Mouse (Mus musculus) bone marrow, adult 2 months (tissue): ENCODE data around the gene Zfp618. TPM values are rescaled to one million over a fixed set of nuclear protein-coding genes. Genes with fewer than 3 reads are reported as not detected.

ENCODE experiments used
- H3K27ac ChIP-seq: fragments of 200-500 bp; 2 replicates; pipeline ENCODE4 v1.5.1; 2012; ENCODE audit warnings: low read depth, mild to moderate bottlenecking, control low read depth, inconsistent platforms, low read length; ENCODE audit not compliant: control insufficient read depth, poor library complexity, insufficient read depth
- H3K4me1 ChIP-seq: fragments of 200-500 bp; 2 replicates; pipeline ENCODE4 v1.6.1; 2011; ENCODE audit warnings: low read length; ENCODE audit not compliant: control insufficient read depth, insufficient read depth
- H3K4me3 ChIP-seq: fragments of 200-500 bp; replicated peaks from 2 replicates; pipeline ENCODE3; 2011; ENCODE audit warnings: mild to moderate bottlenecking, low read depth, low read length, control low read depth; ENCODE audit not compliant: control insufficient read depth
- CTCF ChIP-seq: fragments of 200-500 bp; IDR thresholded peaks from 2 replicates; pipeline ENCODE4 v1.5.1; 2011; ENCODE audit warnings: low read length, control low read depth; ENCODE audit not compliant: control insufficient read depth, insufficient read depth
- POLR2A ChIP-seq: fragments of 200-500 bp; IDR thresholded peaks from 2 replicates; pipeline ENCODE4 v1.6.1; 2011; ENCODE audit warnings: low read depth, mild to moderate bottlenecking, control low read depth, low read length, borderline replicate concordance; ENCODE audit not compliant: control insufficient read depth
- WGBS: fragments of 180-500 bp; shearing (Covaris S2); methylation state at CpG from one replicate; pipeline ENCODE4 v1.1.7; 2018; 5-methylcytosine and 5-hydroxymethylcytosine counted together
- polyA plus RNA-seq: library from polyadenylated mRNA; stranded (reverse); fragments of >200 nt; gene quantifications from 2 replicates; pipeline ENCODE4 v1.2.4, GENCODE M21; 2011; ENCODE audit warnings: low replicate concordance; ENCODE audit not compliant: missing spikeins, insufficient read depth, insufficient read length

Zfp618 gene
- polyA plus RNA-seq, 1 experiment, result 0.40 TPM

DNA sequence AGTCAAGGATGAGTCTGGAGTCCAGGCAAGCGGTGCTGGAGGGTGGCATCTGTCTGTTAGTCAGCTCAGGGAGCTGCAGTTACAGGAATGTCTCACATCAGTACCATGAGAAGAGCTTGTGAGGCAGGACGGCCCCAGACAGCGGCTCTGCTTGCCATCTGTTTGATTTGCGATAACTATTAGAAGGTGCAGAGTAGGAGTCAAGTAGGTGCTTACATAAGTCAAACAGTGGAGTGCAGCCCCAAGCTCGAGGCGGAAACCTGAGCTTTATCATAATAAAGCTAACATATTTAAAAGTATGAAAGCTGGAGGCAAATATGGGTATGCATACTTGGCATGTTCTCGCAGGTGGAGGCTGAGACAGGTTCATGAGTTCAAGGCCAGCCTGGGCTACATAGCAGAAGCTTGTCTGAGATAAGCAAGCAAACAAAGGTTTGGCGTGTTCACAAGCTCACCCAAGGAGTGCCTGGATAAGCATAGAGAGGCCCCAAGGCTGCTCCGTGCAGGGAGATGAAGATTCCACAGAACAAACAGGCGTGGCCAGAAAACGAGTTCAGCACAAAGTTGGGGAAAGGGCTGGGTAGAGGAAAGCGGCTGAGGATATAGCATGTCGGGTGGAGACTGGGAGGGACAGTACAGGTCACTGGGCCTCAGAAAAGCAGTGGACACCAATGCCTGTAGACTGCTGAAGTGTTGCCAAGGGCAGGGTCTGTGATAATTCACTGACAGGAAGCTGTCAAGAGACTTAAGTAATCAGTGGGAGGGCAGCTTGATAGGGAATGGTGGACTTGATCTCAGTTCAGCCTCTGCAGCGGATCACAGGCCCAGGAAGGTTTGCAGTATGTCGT lies 106.3 kb downstream of the Zfp618 start:
- Histone ChIP-seq H3K4me1 (no peaks in the 10 kb centered on the region), H3K4me3 (no peak overlapping the region), H3K27ac (no peak overlapping the region)
- TF ChIP-seq POLR2A (no peak), CTCF (no peak)
- 76% methylated on average over 15 of the region's 15 CpGs for WGBS

DNA sequence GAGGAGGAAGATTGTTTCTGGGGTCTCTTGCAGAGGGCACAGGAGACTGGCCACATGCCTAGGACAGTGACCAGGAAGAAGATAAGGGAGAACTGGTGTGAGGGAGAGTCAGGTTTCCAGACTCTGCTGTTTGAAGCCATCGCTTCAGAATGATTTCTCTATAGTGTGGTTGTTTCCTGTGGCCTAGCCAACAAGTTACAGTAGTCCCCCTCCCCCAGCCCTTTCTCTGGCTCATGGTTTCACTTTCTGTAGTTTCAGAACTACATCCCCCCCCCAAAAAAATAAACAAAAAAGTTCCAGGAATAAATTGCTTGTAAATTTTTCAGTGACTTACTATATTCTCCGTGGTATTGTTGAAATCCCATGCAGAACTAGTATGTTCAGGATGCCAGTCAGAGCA lies 107.8 kb downstream of the Zfp618 start:
- no peaks in the 10 kb centered on the region for H3K4me1 ChIP-seq
- WGBS, result 49% methylated on average over 2 of the region's 2 CpGs
- TF ChIP-seq POLR2A (no peak), CTCF (no peak)
- no peak overlapping the region for H3K27ac ChIP-seq
- no peak overlapping the region for H3K4me3 ChIP-seq

DNA sequence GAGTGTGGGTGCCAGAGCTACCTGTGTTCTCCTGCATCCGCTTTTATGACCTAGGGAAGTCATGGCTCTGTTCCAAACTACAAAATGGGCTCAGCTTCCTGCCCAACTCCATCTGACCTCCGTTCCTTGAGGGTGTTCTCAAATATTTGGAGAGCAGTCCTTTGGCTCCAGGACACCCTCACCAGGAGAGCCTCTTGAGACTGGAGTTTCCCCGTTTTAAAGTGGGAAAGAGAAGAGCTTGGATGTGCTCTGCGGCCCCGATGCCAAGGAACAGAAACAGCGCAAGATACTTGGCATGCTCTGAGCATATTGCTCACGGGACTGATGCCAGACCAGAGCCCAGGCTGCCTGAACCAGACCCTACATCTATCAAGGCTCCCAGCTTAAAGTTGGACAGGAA lies 113.8 kb downstream of the Zfp618 start:
- TF ChIP-seq CTCF (no peak), POLR2A (no peak)
- no peak overlapping the region for H3K27ac ChIP-seq
- H3K4me1 ChIP-seq, result no peaks in the 10 kb centered on the region
- no peak overlapping the region for H3K4me3 ChIP-seq
- WGBS, result 79% methylated on average over 7 of the region's 7 CpGs

- TF ChIP-seq CTCF, result no peak
- no peak for TF ChIP-seq POLR2A
- Histone ChIP-seq H3K4me1 (no peaks in the 10 kb centered on the region), H3K27ac (no peak overlapping the region), H3K4me3 (no peak overlapping the region)
- WGBS, result 39% methylated on average over 8 of the region's 8 CpGs
Measured at GRCm38 (mm10) chr4:63084473-63084889, 119.1 kb downstream of the Zfp618 start.

DNA sequence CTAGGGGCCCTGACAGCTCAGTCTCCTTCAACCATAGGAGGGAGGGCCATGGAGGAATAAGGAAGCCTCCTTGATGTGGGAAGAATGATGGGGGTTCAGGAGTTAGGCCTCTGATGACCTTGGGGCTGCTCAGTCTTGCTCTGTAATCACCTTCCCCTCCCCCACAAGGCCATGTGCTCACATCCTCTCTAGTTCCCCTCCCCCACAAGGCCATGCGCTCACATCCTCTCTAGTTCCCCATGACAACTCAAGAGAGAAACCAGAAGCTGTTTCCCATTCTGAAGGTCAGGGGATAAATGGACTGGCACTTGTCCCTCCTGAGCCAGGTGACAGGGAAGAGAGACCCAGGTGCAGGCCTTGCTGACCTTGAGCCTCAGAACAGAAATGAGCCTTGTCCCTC lies 124.1 kb downstream of the Zfp618 start:
- H3K27ac ChIP-seq, result no peak overlapping the region
- H3K4me3 ChIP-seq, result no peak overlapping the region
- WGBS, result 18% methylated on average over 1 of the region's 1 CpGs
- no peak for TF ChIP-seq POLR2A
- no peak for TF ChIP-seq CTCF
- H3K4me1 ChIP-seq, result peaks cover 1% of the 10 kb centered on the region; the same call in 1 of the 2 replicates

DNA sequence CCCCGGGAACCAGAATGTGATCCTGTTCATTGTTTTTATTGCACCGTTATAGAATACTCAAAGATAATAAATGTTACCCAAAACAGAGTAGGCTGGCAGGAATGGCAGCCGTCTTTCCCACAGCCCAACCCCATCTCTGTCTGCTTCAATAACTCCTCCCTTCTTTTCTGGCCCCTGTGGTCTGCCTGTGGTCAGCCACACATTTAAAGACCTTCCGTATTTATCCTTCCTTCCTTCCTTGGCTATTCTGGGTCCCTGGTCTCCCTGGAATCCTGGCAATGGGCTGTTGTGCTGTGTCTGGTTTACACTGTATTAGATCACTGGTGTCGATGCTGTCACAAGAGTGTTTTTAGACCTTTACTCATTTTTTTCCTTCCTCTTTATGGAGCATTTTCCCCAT lies 125.8 kb downstream of the Zfp618 start:
- WGBS, result 15% methylated on average over 5 of the region's 5 CpGs
- no peak for TF ChIP-seq POLR2A

GRCm38 (mm10) chr4:63097603-63098002 lies 132.2 kb downstream of the Zfp618 start:
- Histone ChIP-seq H3K4me3 (no peak overlapping the region), H3K27ac (no peak overlapping the region), H3K4me1 (no peaks in the 10 kb centered on the region)
- TF ChIP-seq POLR2A, result no peak
- no peak for TF ChIP-seq CTCF
- 52% methylated on average over 1 of the region's 1 CpGs for WGBS

More for the DNA sequence above, 125.8 kb downstream of the Zfp618 start:
- Histone ChIP-seq H3K27ac (no peak overlapping the region), H3K4me3 (no peak overlapping the region), H3K4me1 (peaks cover 1% of the 10 kb centered on the region; the same call in 1 of the 2 replicates)

GRCm38 (mm10) chr4:63100478-63100877 lies 135.1 kb downstream of the Zfp618 start:
- no peaks in the 10 kb centered on the region for H3K4me1 ChIP-seq
- TF ChIP-seq POLR2A (no peak), CTCF (no peak)
- no peak overlapping the region for H3K4me3 ChIP-seq
- WGBS, result 89% methylated on average over 11 of the region's 11 CpGs
- no peak overlapping the region for H3K27ac ChIP-seq
